Mouse (Mus musculus): Measurements from ENCODE around the gene Ggt6. TPM values are rescaled to one million over a fixed set of nuclear protein-coding genes. Genes with fewer than 3 reads are reported as not detected.

Ggt6 gene
- total RNA-seq, 2 experiments from 2014 or later = not detected

- no peak for ATAC-seq (replicated peaks; ENCODE audit: low FRiP score, poor library complexity, severe bottlenecking)
Measured at GRCm38 (mm10) chr11:72469217-72469616, 33.9 kb downstream of the Ggt6 start.

DNA sequence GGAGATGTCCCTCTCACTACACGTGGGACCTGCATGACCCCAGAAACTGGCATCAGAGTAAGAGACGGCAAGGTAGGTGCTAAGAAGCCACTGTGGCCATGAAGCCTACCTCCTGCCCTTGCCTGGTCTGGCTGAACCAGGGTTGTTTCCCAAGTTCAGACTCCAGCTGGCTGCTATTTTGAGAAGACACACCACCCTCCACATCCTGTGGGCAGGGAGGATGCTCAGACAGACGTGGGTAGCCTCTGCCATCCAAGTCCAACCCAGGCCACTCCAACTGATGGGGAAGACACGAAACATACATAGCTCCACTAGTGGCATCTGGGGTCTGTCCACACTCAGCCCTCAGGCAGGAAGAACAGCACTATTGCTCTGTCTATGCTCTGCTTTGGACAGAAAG, 34.7 kb downstream of the Ggt6 start:
- ATAC-seq (replicated peaks; ENCODE audit: low FRiP score, poor library complexity, severe bottlenecking) = no peak

GRCm38 (mm10) chr11:72471381-72471780, 36.1 kb downstream of the Ggt6 start:
- ATAC-seq (replicated peaks; ENCODE audit: low FRiP score, poor library complexity, severe bottlenecking) = no peak

GRCm38 (mm10) chr11:72473540-72473939, 38.2 kb downstream of the Ggt6 start:
- ATAC-seq (replicated peaks; ENCODE audit: low FRiP score, poor library complexity, severe bottlenecking) = no peak

DNA sequence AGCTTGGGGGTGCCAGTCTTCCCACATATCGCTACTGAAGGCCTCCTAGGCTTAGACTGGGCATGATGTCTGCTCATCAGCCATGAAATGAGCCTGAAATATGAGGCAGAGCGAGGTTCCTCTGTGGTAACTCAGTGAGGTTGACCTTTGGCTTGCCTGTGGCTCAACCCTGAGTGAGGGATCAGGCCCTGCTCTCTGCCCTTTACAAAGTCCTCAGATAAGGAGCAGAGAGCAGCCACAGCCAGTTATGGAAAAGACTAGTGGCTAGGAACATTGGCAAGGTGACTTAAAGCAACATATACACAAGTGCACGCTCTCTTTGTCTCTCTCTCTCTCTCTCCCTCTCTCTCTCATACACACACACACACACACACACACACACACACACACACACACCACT, 39.6 kb downstream of the Ggt6 start:
- ATAC-seq (replicated peaks; ENCODE audit: low FRiP score, poor library complexity, severe bottlenecking) = no peak

GRCm38 (mm10) chr11:72475408-72475807, 40.1 kb downstream of the Ggt6 start:
- no peak for ATAC-seq (replicated peaks; ENCODE audit: low FRiP score, poor library complexity, severe bottlenecking)

DNA sequence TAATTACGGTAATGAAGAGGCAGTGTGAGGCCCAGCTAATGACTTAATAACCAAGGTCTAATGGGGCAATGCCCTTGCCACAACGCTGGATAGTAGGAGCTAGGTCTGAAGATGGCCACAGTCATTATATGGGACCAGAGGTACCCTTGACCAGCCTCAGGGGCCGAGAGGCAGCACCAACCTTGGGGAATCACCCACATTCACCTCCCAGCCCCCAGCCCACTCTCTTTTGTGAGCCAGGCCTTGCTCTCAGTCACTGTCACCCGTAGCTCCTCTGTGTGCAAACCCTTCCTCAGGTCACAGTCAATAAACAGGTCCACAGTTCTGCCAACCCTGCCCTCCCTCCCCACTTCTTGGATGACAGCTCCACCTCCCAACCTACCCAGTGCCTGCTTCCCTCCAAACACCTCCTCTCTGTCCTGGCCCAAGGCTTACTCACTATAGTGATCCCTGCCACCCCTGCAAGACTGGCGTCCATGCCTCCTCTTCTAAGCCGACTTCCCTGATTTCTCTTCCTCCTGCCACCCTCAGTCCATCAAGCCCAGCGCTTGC, 40.8 kb downstream of the Ggt6 start:
- no peak for ATAC-seq (replicated peaks; ENCODE audit: low FRiP score, poor library complexity, severe bottlenecking)

GRCm38 (mm10) chr11:72477182-72477581, 41.9 kb downstream of the Ggt6 start:
- ATAC-seq (replicated peaks; ENCODE audit: low FRiP score, poor library complexity, severe bottlenecking) = no peak

DNA sequence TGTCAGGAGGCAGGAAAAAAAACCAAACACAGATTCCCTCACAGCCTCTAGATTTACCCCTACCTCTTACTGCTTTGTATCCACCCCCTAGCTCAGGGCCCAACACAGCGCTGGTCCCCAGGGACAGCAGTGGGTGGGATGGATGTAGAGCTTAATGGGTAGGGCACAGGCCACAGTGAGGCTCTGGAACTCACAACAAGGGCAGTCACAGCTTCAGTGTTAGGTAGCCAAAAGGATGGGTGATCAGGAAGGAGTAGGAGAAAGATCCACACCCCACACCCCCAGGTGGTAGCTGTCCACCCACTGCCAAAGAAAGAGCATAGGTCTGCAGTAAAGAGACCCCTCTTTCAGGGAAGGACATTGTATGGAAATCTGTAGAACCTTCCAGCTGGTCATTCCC, 42.3 kb downstream of the Ggt6 start:
- no peak for ATAC-seq (replicated peaks; ENCODE audit: low FRiP score, poor library complexity, severe bottlenecking)

- no peak for ATAC-seq (replicated peaks; ENCODE audit: low FRiP score, poor library complexity, severe bottlenecking)
Measured at GRCm38 (mm10) chr11:72478228-72478627, 42.9 kb downstream of the Ggt6 start.

DNA sequence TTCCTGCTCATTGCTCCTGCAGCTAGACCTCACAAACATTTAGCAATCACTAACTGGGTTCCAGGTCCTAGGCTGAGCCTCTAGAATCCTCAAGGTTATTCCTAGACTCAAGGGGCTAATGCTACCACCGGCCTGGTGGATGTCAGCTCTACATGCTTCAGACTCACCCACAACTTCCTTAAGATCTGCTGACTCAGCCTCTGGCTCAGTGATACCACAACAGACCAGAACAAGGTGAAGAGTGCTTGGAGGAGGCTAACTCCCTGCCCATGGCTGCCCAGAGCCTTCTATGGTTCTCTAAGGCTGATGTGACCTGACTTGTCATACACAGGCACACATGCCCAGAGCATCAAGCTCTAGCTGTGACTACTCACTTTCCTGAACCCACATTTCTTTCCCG, 44.2 kb downstream of the Ggt6 start:
- no peak for ATAC-seq (replicated peaks; ENCODE audit: low FRiP score, poor library complexity, severe bottlenecking)

DNA sequence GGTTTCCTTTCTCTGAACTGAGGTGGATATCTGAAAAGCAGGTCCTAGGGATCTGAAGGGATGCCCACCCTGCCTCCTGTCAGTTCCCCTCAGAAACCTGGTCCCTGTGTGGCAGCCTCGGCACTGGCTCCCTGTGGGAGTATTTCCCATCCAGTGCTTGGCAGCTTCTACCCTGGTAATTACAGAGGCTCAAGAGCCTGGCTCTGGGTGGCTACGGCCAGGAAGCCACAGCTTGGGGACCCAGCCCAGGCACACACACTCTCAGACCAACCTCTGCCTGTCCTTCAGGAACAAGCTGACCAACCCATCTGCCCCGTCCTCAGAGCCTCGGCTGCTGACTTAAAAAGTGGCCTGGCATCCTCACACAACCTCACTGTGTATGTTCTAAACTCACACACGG, 46.0 kb downstream of the Ggt6 start:
- ATAC-seq (replicated peaks; ENCODE audit: low FRiP score, poor library complexity, severe bottlenecking) = no peak

GRCm38 (mm10) chr11:72481952-72482351, 46.6 kb downstream of the Ggt6 start:
- ATAC-seq (replicated peaks; ENCODE audit: low FRiP score, poor library complexity, severe bottlenecking) = no peak; the same call in 1 of the 2 replicates

DNA sequence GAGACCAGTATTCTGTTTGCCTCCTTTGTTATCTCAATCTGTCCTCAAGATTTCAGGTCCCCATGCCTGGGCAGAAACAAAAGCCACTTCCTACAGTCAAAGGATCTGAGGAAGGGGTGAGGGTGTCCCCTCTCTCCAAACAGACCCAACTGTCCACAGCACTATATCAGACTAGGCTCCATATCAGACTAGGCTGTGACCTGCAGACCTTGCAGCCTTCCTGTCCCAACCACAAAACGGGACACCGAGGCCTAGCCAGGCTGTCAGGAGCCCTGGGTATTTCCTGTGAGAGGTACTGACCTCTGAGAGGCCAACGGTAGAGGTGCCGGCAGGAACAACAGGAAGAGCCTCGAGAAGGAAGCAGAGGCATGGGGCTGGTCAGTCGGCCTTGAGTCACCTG, 49.2 kb downstream of the Ggt6 start:
- ATAC-seq (replicated peaks; ENCODE audit: low FRiP score, poor library complexity, severe bottlenecking) = no peak

DNA sequence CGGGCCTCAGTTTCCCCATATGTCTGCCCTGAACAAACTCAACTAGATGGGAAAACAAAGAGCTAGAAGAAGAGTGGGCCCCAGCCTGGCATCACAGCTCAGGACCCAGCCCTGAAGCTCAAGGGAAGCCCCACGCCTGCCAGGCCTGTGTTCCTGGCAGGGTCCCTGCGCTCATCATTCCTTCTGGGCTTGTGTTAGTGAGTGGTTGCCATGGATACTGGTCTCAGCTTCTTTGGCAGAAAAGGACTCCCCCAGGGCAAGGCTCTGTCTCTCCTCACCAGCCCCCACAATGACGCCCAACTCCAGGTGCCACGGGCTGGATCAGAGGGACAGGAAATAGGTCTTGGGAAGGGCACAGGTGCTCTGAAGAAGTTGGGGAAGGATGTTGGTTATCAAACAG, 49.8 kb downstream of the Ggt6 start:
- no peak for ATAC-seq (replicated peaks; ENCODE audit: low FRiP score, poor library complexity, severe bottlenecking)

DNA sequence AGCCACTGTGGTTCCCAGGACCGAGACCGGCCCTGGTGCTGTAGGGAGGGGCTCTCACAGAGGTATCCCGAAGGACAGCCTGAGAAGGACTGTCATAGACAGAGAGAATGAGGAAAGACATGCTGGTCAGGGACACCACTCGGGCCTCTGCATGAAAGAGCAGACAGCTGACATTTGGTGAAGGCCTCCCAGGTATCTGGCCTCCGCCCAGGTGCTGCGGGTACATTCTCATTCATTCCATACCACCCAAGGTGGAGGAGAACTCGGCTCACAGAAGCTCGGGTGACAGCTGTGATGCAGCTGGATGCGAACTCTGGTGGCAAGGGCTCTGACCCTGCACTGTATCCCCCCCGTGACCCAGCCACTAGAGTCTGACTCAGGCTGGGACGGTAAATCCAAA, 50.6 kb downstream of the Ggt6 start:
- ATAC-seq (replicated peaks; ENCODE audit: low FRiP score, poor library complexity, severe bottlenecking) = no peak

DNA sequence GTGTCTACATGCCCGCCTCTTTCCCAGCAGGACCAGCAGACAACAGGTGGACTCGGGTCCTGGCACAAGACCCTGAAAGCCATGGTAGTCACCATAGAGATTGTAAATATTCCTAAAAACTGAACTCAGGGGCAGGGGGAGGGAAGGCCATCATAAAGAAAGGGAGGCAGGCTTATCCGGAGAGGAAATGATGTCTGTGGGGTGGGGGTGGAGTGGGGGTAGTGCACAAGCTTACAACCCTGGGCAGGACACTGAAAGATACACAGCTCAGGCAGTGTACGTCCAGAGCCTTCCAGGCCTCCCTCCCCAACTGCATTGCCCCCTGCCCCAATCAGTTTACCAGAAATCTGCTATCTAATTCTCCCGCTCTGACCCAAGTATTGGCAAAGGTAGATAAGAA, 51.8 kb downstream of the Ggt6 start:
- no peak for ATAC-seq (replicated peaks; ENCODE audit: low FRiP score, poor library complexity, severe bottlenecking)

DNA sequence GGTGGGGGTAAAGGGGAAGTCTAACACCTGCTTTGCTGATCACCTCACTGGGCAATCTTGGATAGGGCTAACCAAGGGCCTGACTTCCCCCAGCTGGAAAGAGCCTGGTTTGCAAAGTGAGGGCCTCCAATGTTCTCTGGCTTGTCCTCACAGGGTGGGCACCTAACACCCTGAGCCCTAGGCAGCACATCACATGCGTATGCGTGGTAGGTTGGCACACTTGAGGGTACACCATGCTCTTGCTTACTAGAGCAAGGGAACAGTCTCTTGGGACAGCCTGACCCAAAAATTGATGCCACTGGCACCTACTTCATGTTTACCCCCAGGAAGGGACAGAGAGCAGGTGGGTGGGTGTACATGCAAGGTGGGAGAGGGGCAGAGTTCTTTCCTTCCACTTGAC, 52.4 kb downstream of the Ggt6 start:
- no peak for ATAC-seq (replicated peaks; ENCODE audit: low FRiP score, poor library complexity, severe bottlenecking)

Other genes with a start within 250 kb of the Ggt6 start
- not detected in 2 replicates for gene Gm43951, start 228.7 kb upstream of the Ggt6 start, total RNA-seq (2015; ENCODE audit: low replicate concordance)
- not detected in 2 replicates for gene Gm43951, start 228.7 kb upstream of the Ggt6 start, total RNA-seq (2017; ENCODE audit: low replicate concordance)
- 0.84 and 4.2 TPM in 2 replicates for gene 4933427D14Rik, start 228.1 kb upstream of the Ggt6 start, total RNA-seq (2015; ENCODE audit: low replicate concordance)
- 5.9 and 8.9 TPM in 2 replicates for gene 4933427D14Rik, start 228.1 kb upstream of the Ggt6 start, total RNA-seq (2017; ENCODE audit: low replicate concordance)
- 32.5 and 42.6 TPM in 2 replicates for gene Txndc17, start 228.0 kb upstream of the Ggt6 start, total RNA-seq (2015; ENCODE audit: low replicate concordance)
- 13.6 and 17.0 TPM in 2 replicates for gene Txndc17, start 228.0 kb upstream of the Ggt6 start, total RNA-seq (2017; ENCODE audit: low replicate concordance)
- gene Med31, start 219.9 kb upstream of the Ggt6 start, total RNA-seq (2015; ENCODE audit: low replicate concordance) = 0.77 and 7.7 TPM in 2 replicates
- gene Med31, start 219.9 kb upstream of the Ggt6 start, total RNA-seq (2017; ENCODE audit: low replicate concordance) = 4.1 and 6.6 TPM in 2 replicates
- not detected in 2 replicates for gene Slc13a5, start 168.3 kb upstream of the Ggt6 start, total RNA-seq (2015; ENCODE audit: low replicate concordance)
- gene Slc13a5, start 168.3 kb upstream of the Ggt6 start, total RNA-seq (2017; ENCODE audit: low replicate concordance) = not detected in 2 replicates
- gene Xaf1, start 133.9 kb upstream of the Ggt6 start, total RNA-seq (2015; ENCODE audit: low replicate concordance) = 33.0 and 122 TPM in 2 replicates
- gene Xaf1, start 133.9 kb upstream of the Ggt6 start, total RNA-seq (2017; ENCODE audit: low replicate concordance) = 48.7 and 64.9 TPM in 2 replicates
- not detected in 2 replicates for gene Fbxo39, start 121.1 kb upstream of the Ggt6 start, total RNA-seq (2015; ENCODE audit: low replicate concordance)
- 0.70 and 1.3 TPM in 2 replicates for gene Fbxo39, start 121.1 kb upstream of the Ggt6 start, total RNA-seq (2017; ENCODE audit: low replicate concordance)
- not detected in 2 replicates for gene Tekt1, start 73.1 kb upstream of the Ggt6 start, total RNA-seq (2015; ENCODE audit: low replicate concordance)
- gene Tekt1, start 73.1 kb upstream of the Ggt6 start, total RNA-seq (2017; ENCODE audit: low replicate concordance) = not detected in 2 replicates
- not detected in 2 replicates for gene Smtnl2, start 23.8 kb upstream of the Ggt6 start, total RNA-seq (2015; ENCODE audit: low replicate concordance)
- gene Smtnl2, start 23.8 kb upstream of the Ggt6 start, total RNA-seq (2017; ENCODE audit: low replicate concordance) = not detected in 2 replicates
- 44.7 and 49.6 TPM in 2 replicates for gene Mybbp1a, start 5.8 kb downstream of the Ggt6 start, total RNA-seq (2015; ENCODE audit: low replicate concordance)
- gene Mybbp1a, start 5.8 kb downstream of the Ggt6 start, total RNA-seq (2017; ENCODE audit: low replicate concordance) = 11.8 and 27.4 TPM in 2 replicates
- gene Spns2, start 54.4 kb downstream of the Ggt6 start, total RNA-seq (2015; ENCODE audit: low replicate concordance) = 1.3 TPM in 1 of 2 replicates, not detected in the other
- 1.4 and 2.0 TPM in 2 replicates for gene Spns2, start 54.4 kb downstream of the Ggt6 start, total RNA-seq (2017; ENCODE audit: low replicate concordance)
- 0.58 and 4.2 TPM in 2 replicates for gene Spns3, start 115.0 kb downstream of the Ggt6 start, total RNA-seq (2015; ENCODE audit: low replicate concordance)
- gene Spns3, start 115.0 kb downstream of the Ggt6 start, total RNA-seq (2017; ENCODE audit: low replicate concordance) = 1.5 and 5.1 TPM in 2 replicates
- 10.0 and 16.3 TPM in 2 replicates for gene Ube2g1, start 171.8 kb downstream of the Ggt6 start, total RNA-seq (2015; ENCODE audit: low replicate concordance)
- 9.4 and 9.8 TPM in 2 replicates for gene Ube2g1, start 171.8 kb downstream of the Ggt6 start, total RNA-seq (2017; ENCODE audit: low replicate concordance)